Mouse (Mus musculus) hindbrain, embryonic 13.5 days (tissue): ENCODE results near the gene Lrrc51. TPM values are rescaled to one million over a fixed set of nuclear protein-coding genes. Genes with fewer than 3 reads are reported as not detected.

ENCODE experiments used
- ATAC-seq: fragments of 200-750 bp; cut with Nextera tagmentation; 2 replicates; pipeline ENCODE4 v1.8.0; 2017; ENCODE audit warnings: moderate TSS enrichment; ENCODE audit not compliant: low FRiP score
- H3K27ac ChIP-seq: fragments of 300-500 bp; sonication (generic); 2 replicates; pipeline ENCODE4 v1.5.1; 2015; ENCODE audit warnings: inconsistent platforms, mild to moderate bottlenecking, moderate library complexity
- H3K27me3 ChIP-seq: fragments of 300-500 bp; sonication (generic); 2 replicates; pipeline ENCODE4 v1.6.1; 2015; ENCODE audit warnings: mild to moderate bottlenecking, inconsistent platforms
- H3K36me3 ChIP-seq: fragments of 300-500 bp; sonication (generic); 2 replicates; pipeline ENCODE4 v1.6.1; 2015; ENCODE audit warnings: mild to moderate bottlenecking, inconsistent platforms
- H3K4me1 ChIP-seq: fragments of 300-500 bp; sonication (generic); replicated peaks from 2 replicates; pipeline ENCODE4 v1.6.1; 2015; ENCODE audit warnings: inconsistent platforms
- H3K4me2 ChIP-seq: fragments of 300-500 bp; sonication (generic); 2 replicates; pipeline ENCODE4 v1.6.1; 2015; ENCODE audit warnings: inconsistent platforms, mild to moderate bottlenecking, moderate library complexity
- H3K4me3 ChIP-seq: fragments of 300-500 bp; sonication (generic); 2 replicates; pipeline ENCODE4 v1.5.1; 2015; ENCODE audit warnings: mild to moderate bottlenecking, inconsistent platforms
- H3K9ac ChIP-seq: fragments of 300-500 bp; sonication (generic); 2 replicates; pipeline ENCODE4 v1.6.1; 2015; ENCODE audit warnings: mild to moderate bottlenecking, inconsistent platforms
- H3K9me3 ChIP-seq: fragments of 300-500 bp; sonication (generic); 2 replicates; pipeline ENCODE4 v1.6.1; 2016; ENCODE audit warnings: inconsistent platforms
- WGBS: fragments of 180-500 bp; shearing (Covaris S2); methylation state at CpG from one replicate; pipeline ENCODE4 v1.1.7; 2015; 5-methylcytosine and 5-hydroxymethylcytosine counted together
- polyA plus RNA-seq: library from polyadenylated mRNA; unstranded; fragments of >200 nt; fragmentation: Nextera tagmentation; extraction: Ambion mirVana; gene quantifications from 2 replicates; pipeline ENCODE4 v1.2.1, GENCODE M21; 2015

The Lrrc51 gene
- polyA plus RNA-seq, 1 experiment from 2014 or later = 12.1 TPM

- no peak for ATAC-seq
- Histone ChIP-seq H3K27me3 (no peaks in the 10 kb centered on the region), H3K4me1 (peaks cover 20% of the 10 kb centered on the region), H3K9me3 (no peaks in the 10 kb centered on the region), H3K4me3 (no peak overlapping the region), H3K36me3 (peaks cover 30% of the 10 kb centered on the region), H3K9ac (no peak overlapping the region), H3K27ac (no peak overlapping the region), H3K4me2 (no peak overlapping the region)
These were observed 30.8 kb downstream of the Lrrc51 start for GRCm38 (mm10) chr7:101902846-101903245.

DNA sequence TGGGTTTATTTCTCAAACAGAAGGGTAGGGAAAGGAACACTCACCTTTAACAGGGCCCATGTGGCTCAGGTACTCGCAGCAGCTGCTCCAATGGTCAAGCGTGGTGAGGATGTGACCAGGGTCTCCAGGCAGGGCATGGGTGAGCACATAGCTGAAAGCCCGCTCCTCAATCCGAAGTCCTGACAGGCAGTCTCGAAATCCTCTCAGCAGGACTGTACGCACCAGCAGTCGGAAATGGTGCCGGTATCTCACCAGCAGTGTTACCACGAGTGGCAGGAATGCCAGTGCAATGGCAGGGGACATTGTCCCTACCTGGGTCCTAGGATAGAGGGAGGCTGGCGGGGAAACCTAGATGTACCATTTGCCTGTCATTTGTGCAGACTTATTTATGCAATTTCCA, 31.7 kb downstream of the Lrrc51 start:
- Histone ChIP-seq H3K9ac (no peak overlapping the region), H3K27me3 (no peaks in the 10 kb centered on the region), H3K36me3 (peaks cover 30% of the 10 kb centered on the region), H3K4me3 (no peak overlapping the region), H3K27ac (no peak overlapping the region), H3K4me1 (peaks cover 18% of the 10 kb centered on the region), H3K9me3 (no peaks in the 10 kb centered on the region), H3K4me2 (no peak overlapping the region)
- no peak for ATAC-seq
- 95% methylated on average over 10 of the region's 10 CpGs for whole genome bisulfite sequencing

DNA sequence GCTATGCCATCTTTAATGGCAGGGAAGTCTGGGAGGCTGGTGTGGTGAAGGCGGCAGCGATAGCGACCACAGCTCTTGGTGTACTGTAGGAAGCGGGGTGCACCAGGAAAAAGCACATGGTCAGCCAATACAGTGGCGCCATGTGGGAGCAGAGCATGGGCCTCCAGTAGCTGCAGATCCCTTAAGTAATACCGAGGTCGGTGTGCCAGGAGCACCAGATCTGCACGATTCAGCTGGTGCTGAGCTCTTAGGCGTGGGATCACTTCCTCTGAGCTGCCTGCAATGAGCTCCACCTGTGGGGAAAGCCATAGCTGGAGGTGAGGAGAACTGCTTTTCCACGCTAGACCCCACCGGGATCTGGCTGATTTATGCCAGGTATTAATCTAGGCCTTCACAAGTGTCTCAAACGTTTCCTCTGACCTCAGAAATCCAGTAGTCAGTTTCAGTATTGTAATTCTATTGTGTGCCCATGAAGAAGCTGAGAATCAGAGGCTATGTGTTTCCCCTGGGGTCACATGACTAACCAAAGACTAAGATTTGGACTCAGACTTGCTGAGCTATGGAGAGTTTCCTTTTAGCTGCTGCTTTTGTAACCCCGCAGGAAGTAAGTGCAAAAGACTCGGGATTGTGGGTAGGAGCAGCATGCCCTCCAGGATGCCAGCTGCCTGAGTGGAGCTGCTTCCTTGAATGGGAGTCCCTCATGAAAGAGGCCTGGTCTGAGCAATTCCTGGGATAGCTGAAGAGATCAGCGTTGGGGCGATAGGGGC, 33.2 kb downstream of the Lrrc51 start:
- Histone ChIP-seq H3K9me3 (no peaks in the 10 kb centered on the region), H3K36me3 (peaks cover 30% of the 10 kb centered on the region), H3K4me3 (no peak overlapping the region), H3K27ac (no peak overlapping the region), H3K4me1 (peaks cover 13% of the 10 kb centered on the region), H3K4me2 (no peak overlapping the region), H3K9ac (no peak overlapping the region), H3K27me3 (no peaks in the 10 kb centered on the region)
- WGBS = 92% methylated on average over 16 of the region's 16 CpGs
- no peak for ATAC-seq

- H3K4me2 ChIP-seq = peak overlapping the region; percentile 53
- H3K9me3 ChIP-seq = no peaks in the 10 kb centered on the region
- peaks cover 15% of the 10 kb centered on the region for H3K36me3 ChIP-seq
- peak overlapping the region; percentile 92 for H3K27ac ChIP-seq
- peaks cover 18% of the 10 kb centered on the region for H3K4me1 ChIP-seq
- peak overlapping the region; percentile 51 for H3K4me3 ChIP-seq
- peak overlapping the region; percentile 72 for H3K9ac ChIP-seq
- under 1% methylated on average over 57 of the region's 57 CpGs for WGBS
- ATAC-seq = peak; percentile 98
- no peaks in the 10 kb centered on the region for H3K27me3 ChIP-seq
These were observed 37.3 kb downstream of the Lrrc51 start for GRCm38 (mm10) chr7:101896104-101897066.

DNA sequence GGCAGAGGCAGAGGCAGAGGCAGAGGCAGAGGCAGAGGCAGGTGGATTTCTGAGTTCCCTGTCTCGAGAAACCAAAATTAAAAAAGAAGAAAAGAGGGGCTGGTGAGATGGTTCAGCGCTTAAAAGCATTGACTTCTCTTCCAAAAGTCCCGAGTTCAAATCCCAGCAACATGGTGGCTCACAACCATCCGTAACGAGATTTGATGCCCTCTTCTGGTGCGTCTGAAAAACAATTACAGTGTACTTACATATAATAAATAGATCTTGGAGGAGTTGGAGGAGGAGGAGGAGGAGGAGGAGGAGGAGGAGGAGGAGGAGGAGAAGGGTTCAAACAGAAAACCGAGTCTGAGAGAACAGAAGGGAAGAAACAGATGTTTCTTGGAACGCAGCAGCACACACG, 38.0 kb downstream of the Lrrc51 start:
- Histone ChIP-seq H3K4me1 (peaks cover 18% of the 10 kb centered on the region), H3K4me2 (peak overlapping the region; percentile 42), H3K27ac (peak overlapping the region; percentile 92), H3K27me3 (no peaks in the 10 kb centered on the region), H3K4me3 (peak overlapping the region; percentile 51), H3K36me3 (peaks cover 8% of the 10 kb centered on the region), H3K9ac (peak overlapping the region; percentile 60; the same call in 1 of the 2 replicates), H3K9me3 (no peaks in the 10 kb centered on the region)
- 40% methylated on average over 9 of the region's 9 CpGs for WGBS
- ATAC-seq = no peak

GRCm38 (mm10) chr7:101888460-101888859, 45.2 kb downstream of the Lrrc51 start:
- H3K36me3 ChIP-seq = no peaks in the 10 kb centered on the region
- no peaks in the 10 kb centered on the region for H3K27me3 ChIP-seq
- no peak overlapping the region for H3K4me3 ChIP-seq
- no peak for ATAC-seq
- no peak overlapping the region for H3K9ac ChIP-seq
- 82% methylated on average over 4 of the region's 4 CpGs for WGBS
- no peaks in the 10 kb centered on the region for H3K4me1 ChIP-seq
- H3K9me3 ChIP-seq = no peaks in the 10 kb centered on the region
- H3K27ac ChIP-seq = no peak overlapping the region
- H3K4me2 ChIP-seq = no peak overlapping the region

DNA sequence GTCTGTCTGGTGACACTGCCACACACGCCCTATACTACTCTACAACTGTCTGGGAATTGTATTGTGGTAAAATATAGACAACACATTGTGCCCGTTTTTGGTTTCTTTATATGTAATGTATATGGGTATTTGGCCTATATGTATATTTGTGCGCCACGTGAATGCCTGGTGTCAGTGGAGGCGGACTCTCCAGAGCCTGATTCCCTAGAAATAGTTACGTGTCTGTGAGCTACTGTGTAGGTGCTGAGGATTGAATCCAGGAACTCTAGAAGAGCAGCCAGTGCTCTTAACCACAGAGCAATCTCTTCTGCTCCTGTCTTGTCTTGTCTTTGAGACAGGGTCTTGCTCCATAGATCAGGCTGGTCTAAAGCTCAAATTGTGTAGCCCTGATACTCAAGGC, 47.4 kb downstream of the Lrrc51 start:
- H3K4me2 ChIP-seq = no peak overlapping the region
- H3K4me1 ChIP-seq = no peaks in the 10 kb centered on the region
- no peak for ATAC-seq
- H3K27me3 ChIP-seq = no peaks in the 10 kb centered on the region
- no peak overlapping the region for H3K9ac ChIP-seq
- no peak overlapping the region for H3K27ac ChIP-seq
- no peaks in the 10 kb centered on the region for H3K9me3 ChIP-seq
- H3K36me3 ChIP-seq = no peaks in the 10 kb centered on the region
- WGBS = 87% methylated on average over 6 of the region's 6 CpGs
- no peak overlapping the region for H3K4me3 ChIP-seq

DNA sequence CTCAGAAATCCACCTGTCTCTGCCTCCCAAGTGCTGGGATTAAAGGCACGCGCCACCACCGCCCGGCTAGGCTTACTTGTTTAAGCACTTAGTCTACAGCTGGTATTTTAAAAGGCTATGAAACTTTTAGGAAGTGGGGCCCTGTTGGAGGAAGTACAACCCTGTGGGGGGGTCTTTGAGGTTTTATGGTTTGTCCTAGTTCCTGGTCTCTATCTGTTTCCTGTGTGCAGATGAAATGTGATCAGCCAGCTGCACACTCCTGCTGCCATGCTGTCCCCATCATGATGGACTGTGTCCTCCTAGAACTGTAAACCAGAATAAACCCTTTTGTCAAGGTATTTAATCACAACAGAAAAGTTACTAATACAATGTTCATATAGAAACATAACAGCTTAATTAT, 49.5 kb downstream of the Lrrc51 start:
- ATAC-seq = no peak
- no peaks in the 10 kb centered on the region for H3K36me3 ChIP-seq
- no peak overlapping the region for H3K4me2 ChIP-seq
- H3K9ac ChIP-seq = no peak overlapping the region
- no peaks in the 10 kb centered on the region for H3K27me3 ChIP-seq
- no peak overlapping the region for H3K27ac ChIP-seq
- H3K4me1 ChIP-seq = no peaks in the 10 kb centered on the region
- H3K4me3 ChIP-seq = no peak overlapping the region
- 98% methylated on average over 4 of the region's 4 CpGs for WGBS
- H3K9me3 ChIP-seq = no peaks in the 10 kb centered on the region

DNA sequence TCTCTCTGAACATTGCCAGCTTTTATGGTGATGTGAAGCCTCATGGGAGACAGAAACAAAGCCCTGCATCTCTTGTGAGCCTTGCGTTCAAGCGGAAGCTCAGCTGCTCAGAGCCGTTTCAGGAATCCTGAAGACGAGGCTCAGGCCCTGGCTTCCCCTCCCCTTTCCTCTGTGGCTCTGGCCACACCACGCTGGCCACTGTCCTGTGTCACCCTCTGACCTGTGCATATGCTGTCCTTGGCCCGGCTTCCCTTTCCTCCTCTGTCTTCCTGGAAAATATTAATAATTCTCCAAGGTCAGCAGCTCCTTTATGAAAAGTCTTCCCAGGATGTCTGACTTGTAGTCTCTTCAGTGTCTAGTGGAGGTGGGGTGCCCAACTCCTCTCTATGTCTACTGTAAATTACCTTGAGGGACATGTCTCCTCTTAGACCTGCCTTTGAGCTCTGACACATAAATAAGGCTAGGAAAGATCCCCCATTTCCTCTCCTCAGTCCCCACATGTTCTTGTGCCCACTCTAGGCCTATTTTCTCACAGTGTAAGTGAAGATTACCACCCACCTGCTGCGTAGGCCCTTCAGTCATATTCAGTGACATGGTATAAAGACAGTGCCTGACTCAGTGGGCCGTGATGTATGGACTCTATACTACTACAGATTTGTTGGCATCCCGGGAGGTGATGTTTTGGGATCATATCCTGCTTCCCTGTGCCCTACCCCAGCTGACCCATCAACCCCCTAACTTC, 51.1 kb downstream of the Lrrc51 start:
- no peak for ATAC-seq
- Histone ChIP-seq H3K4me3 (no peak overlapping the region), H3K4me1 (no peaks in the 10 kb centered on the region), H3K9me3 (no peaks in the 10 kb centered on the region), H3K27ac (no peak overlapping the region), H3K27me3 (no peaks in the 10 kb centered on the region), H3K9ac (no peak overlapping the region), H3K36me3 (no peaks in the 10 kb centered on the region), H3K4me2 (no peak overlapping the region)
- 57% methylated on average over 9 of the region's 9 CpGs for WGBS

DNA sequence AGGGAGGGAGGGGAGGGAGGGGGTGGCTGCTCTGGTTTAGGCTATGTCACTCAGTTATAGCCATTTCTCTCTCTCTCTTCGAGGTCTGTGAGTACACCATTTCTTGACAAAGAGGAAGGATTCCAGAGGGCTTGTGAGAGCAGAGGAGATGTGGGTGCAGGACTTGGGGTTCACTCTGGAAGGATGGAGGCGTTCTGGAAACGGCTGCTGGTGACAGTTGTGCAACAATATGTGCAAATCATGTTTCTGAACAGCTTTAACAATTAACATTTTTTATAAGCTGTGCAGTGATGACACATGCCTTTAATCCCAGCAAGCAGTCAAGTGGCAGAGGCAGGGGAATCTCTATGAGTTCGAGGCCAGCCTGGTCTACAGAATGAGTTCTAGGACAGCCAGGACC, 52.8 kb downstream of the Lrrc51 start:
- Histone ChIP-seq H3K36me3 (no peaks in the 10 kb centered on the region), H3K4me2 (no peak overlapping the region), H3K9ac (no peak overlapping the region), H3K4me1 (no peaks in the 10 kb centered on the region), H3K4me3 (no peak overlapping the region), H3K27me3 (no peaks in the 10 kb centered on the region), H3K27ac (no peak overlapping the region), H3K9me3 (no peaks in the 10 kb centered on the region)
- WGBS = 84% methylated on average over 4 of the region's 4 CpGs
- ATAC-seq = no peak

DNA sequence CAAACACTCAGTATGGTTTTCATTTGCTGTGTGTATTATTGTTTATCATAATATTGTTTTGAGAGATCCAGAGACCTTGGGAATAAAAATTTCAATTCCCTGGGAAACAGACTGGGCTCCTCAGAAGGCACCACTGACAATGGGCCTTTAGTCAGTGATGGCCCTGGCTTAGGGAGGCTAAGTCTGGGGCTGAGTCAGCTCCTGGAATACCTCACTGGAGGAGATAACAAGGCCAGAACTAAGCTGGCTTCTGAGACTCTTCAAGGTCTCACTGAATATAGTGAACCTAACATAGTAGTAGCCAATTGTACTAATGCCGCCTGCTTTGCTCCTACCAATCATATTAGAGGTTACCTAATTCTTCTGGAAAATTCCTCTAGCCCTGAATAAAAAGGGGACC, 57.7 kb downstream of the Lrrc51 start:
- Histone ChIP-seq H3K27me3 (no peaks in the 10 kb centered on the region), H3K27ac (no peak overlapping the region), H3K9ac (no peak overlapping the region), H3K4me1 (no peaks in the 10 kb centered on the region), H3K4me2 (no peak overlapping the region), H3K9me3 (no peaks in the 10 kb centered on the region), H3K4me3 (no peak overlapping the region), H3K36me3 (no peaks in the 10 kb centered on the region)
- no peak for ATAC-seq
- 97% methylated on average over 1 of the region's 1 CpGs for WGBS

GRCm38 (mm10) chr7:101871296-101871695, 62.4 kb downstream of the Lrrc51 start:
- Histone ChIP-seq H3K4me2 (no peak overlapping the region), H3K4me1 (no peaks in the 10 kb centered on the region), H3K9me3 (no peaks in the 10 kb centered on the region), H3K36me3 (no peaks in the 10 kb centered on the region), H3K4me3 (no peak overlapping the region), H3K9ac (no peak overlapping the region), H3K27ac (no peak overlapping the region), H3K27me3 (no peaks in the 10 kb centered on the region)
- WGBS = 85% methylated on average over 3 of the region's 3 CpGs
- no peak for ATAC-seq
